Mouse (Mus musculus) spleen, adult 12 weeks (tissue): ENCODE measurements around the gene Sstr5.

Experiments
- DNase-seq: peaks from one replicate; pipeline ENCODE4 v3.0.0; 2022; ENCODE audit warnings: low spot score

Sstr5 gene

DNA sequence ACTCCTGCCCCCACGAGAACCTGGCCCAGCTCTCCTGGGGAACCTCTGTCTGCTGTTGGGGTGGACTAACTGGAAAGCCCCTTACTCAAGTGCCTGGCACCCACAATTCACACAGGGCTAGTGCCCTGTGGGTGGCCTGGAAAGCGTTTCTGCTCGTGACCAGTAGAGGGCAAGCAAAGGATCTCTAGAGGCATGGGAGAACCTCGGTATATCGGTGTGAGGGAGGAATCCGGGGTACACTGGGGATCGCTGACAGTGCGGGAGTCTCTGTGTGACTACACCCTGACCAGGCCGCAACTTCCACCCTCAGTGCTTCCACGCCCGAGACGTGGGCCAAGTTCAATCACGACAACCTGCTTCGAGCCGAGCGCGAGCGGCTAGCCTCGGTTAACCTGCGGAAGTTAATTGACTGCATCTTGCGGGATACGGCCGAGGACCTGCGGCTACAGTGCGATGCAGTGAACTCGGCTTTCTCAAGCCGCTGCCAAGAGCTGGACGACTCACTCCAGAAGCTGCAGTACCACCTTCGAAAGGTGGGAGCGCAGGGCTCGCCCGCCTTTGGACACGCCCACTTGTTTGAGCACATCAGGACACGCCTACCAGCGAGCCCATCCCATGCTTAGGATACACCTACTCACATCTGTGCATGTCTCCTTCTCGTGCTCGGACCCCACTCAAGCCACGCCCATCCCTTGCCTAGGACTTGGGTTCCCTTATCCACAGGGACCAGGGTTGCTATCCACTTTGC lies 22.6 kb downstream of the Sstr5 start:
- peak; percentile 30 for DNase-seq

GRCm38 (mm10) chr17:25472044-25472443 lies 25.0 kb downstream of the Sstr5 start:
- no peak for DNase-seq

DNA sequence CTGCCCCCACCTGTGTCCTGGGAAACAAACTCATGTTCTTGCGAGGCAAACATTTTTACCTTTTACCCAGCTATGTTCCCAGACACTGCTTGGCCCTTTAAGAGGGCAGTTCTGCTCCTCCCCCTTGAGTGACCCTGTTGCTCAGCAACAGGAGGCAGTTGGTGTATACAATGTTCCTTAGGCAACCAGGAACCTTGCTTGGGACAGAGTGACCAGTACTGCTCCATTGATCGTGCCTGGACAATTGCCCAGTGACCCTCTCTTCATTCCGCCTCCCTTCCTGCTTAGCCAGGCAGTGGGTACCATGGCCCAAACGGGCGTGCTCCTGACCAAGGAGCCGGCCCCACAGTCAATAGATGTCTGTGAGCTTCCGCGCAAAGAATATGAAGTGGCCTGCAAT lies 25.7 kb downstream of the Sstr5 start:
- no peak for DNase-seq

DNA sequence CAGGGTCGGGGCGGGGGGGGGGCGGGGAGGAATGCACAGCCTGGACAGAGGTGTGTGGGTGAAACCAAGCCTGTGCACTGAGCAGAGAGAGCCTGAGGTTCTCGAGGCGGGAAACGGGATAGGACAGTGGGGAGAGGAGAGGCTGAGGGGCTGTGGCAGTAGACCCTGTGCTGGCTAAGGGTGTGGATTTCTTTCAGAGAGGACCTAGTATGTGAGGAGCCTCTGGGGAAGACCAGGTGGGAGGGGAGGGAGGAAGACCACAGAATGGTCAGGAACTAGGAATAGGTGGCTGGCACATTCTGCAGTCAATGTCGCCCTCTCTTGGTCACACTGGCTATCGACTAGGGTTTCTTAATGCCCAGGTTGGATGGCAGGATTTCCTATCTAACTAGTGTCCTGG lies 27.3 kb downstream of the Sstr5 start:
- no peak for DNase-seq

- DNase-seq = no peak
These were observed 28.8 kb downstream of the Sstr5 start for GRCm38 (mm10) chr17:25468301-25468700.

- DNase-seq = no peak
These were observed 29.3 kb downstream of the Sstr5 start for GRCm38 (mm10) chr17:25467781-25468180.

- DNase-seq = no peak
These were observed 30.8 kb downstream of the Sstr5 start for GRCm38 (mm10) chr17:25466257-25466656.

- no peak for DNase-seq
These were observed 33.0 kb downstream of the Sstr5 start for GRCm38 (mm10) chr17:25464091-25464490.

DNA sequence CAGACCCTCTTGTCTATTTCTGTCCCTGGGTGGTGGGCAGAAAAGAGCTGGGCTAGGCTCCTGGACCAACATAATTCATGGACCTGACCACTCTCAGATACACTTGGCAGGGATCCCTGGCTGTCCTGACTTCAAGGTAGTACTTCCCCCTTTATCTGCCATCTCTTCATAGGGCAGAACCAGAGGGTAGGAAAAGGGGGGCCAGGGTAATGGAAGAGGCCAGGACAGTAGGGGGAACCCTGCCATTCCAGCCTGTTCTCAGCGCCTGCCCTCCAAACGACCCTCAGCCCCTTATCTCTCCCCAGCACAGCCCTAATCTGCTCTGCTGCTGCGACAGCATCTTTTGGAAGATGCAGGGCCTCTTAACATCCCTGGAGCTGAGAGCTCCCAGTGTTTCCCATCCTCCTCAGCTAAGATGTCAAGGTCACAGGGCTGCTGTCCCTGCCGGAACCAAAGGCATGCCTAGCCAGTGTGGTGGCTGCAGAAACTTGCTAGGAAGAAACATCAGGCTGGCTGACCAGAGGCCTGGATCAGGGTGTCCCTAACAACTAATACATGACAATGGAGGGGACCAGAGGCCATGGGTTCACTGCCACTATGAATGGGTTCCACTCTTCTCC lies 33.7 kb downstream of the Sstr5 start:
- DNase-seq = no peak

DNA sequence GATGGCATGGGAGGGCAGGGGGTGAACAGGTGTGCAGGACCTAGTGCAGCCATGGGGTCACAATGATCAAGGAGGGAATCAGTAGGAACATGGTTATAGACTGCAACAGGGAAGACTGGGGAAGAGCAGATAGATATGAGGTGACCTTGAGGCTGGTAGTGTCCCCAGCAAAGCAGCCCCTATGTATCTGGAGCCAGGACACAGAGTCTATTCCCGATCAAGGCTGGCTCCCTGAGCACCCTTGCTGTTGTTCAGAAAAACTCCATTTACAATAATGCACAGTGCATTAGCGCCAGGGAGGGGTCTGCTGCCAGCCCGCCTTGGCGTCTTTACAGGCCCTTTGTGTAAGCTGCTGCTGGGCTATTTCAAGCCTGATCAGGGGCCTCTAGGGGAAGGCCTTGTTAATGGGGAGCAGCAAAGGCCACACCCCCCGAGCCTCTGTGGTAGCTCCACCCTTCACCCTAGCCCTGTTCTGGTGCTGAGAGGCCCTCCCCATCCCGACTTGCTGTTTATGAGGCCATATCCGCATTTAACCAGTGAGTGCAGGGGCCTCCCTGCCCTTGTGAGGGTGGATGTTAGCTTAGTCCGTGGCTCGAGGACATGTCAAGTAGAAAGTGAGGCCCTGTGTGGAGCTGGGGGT lies 34.7 kb downstream of the Sstr5 start:
- no peak for DNase-seq

DNA sequence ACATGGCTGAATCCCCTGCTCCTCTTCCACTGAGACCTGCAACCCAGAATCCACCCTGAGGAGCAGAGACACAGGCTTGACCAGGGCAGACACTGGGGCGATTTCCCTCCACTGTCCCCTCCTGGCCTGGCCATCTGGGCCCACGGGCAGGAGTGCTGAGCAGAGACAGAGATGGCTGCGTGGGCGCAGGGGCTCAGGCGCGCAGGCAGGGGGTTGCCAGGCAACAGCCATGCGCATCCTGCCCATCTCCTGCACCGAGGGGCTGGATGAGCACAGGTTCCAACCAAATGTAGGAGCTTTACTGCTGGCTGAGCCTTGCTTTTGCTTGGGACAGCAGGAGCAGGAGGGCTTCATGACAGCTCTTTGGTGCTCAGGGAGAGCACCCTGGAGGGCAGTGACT lies 40.5 kb downstream of the Sstr5 start:
- no peak for DNase-seq

GRCm38 (mm10) chr17:25454272-25454671 lies 42.8 kb downstream of the Sstr5 start, which contains the start of gene Tekt4:
Gene Tekt4 (plus strand): TSS chr17:25454615.
- no peak for DNase-seq

DNA sequence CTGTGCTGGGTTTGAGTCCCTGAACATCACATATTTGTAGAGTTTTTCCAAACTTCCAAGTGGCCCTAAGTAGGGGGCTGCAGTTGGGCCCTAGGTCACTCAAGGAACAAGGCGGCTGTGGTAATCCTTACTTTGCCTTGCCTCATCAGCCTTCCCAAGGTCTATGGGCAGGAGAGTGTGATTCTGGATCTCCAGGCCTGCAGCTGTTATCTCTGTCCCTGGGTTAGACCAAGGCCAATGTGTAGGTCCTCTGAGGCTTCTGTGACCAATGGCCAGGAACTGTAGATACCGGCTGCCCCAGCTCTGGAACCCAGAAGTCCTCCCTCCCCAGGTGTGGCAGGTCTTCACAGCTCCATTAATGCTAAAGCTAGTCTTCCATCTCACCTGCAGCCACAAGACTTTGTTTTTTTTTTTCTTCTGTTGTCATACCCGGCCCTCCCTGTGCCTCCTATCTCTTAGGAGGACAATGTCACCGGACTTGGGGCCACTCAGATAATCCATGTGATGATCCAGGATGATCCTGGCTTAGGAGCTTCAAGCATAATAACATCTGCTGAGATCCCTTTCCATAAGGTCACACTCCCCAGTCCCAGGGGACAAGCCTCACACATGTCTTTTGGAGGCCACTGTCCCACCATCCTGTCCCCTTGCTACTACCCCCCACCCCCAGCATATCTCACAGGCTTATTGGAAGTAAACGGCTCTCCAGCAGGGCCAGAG lies 44.7 kb downstream of the Sstr5 start:
- DNase-seq = no peak

- no peak for DNase-seq
These were observed 46.8 kb downstream of the Sstr5 start for GRCm38 (mm10) chr17:25450329-25450728.

GRCm38 (mm10) chr17:25447865-25448264 lies 49.2 kb downstream of the Sstr5 start:
- DNase-seq = no peak

- DNase-seq = no peak
These were observed 51.2 kb downstream of the Sstr5 start for GRCm38 (mm10) chr17:25445841-25446240.

- DNase-seq = no peak
These were observed 52.0 kb downstream of the Sstr5 start for GRCm38 (mm10) chr17:25445074-25445473.

DNA sequence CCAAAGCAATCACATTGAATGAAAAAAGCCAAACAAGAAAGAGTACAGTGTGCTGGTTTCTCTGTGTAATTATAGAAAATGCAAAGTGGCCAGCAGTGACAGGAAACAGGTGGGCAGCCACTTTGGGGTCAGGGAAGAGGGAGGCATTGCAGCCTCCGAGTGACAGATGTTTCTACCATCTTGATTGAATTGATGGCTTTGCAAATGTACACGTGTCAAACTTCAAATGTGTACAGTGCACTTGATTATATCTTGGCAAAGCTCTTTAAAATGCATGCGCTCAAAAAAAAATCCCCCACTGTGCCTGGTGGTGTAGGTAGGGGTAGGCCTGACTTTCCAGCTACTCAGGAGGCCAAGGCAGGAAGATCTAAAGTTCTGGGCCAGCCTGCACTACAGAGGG lies 54.2 kb downstream of the Sstr5 start:
- no peak for DNase-seq

- no peak for DNase-seq
These were observed 55.7 kb downstream of the Sstr5 start for GRCm38 (mm10) chr17:25441417-25441816.
